10 mouse cellular contexts compared by ENCODE assay signal in genomic region chr6:141372697-141373096, GRCm38 (mm10).
DNase-seq lines count a peak whose midpoint lies in the region; ATAC-seq and TF ChIP-seq lines count a peak whose summit lies in the region.
"Had no signal": no experiment of that assay in that cellular context is flagged by ENCODE, and none has a peak within 500 bp of the region (broad histone marks: within the 10 kb centered on the region; RNA-seq: fewer than 3 reads in every experiment).

No protein-coding gene starts in this region.

- TF ChIP-seq CTCF in kidney, postnatal 0 days (IDR thresholded peaks at IDR 0.05; ENCODE audit: low read depth), result peak; percentile 48; the same call in 1 of the 2 replicates
- peak in 1 of 2 experiments; percentile 47; a peak in 2 of 4 replicates for TF ChIP-seq CTCF in CH12.LX (conservative IDR thresholded peaks at IDR 0.05 in 1 of 2, IDR thresholded peaks at IDR 0.05 in 1 of 2; ENCODE audit: low read depth in 2 of 2, low read length in 2 of 2)

- 66% methylated on average over 2 of the region's 2 CpGs for WGBS in kidney, postnatal 0 days
- 61% methylated on average over 2 of the region's 2 CpGs for WGBS in embryonic facial prominence, embryonic 14.5 days

- no peak for TF ChIP-seq EP300 in CH12.LX (IDR thresholded peaks at IDR 0.05; ENCODE audit: low read length)

- H3K9me3 ChIP-seq in kidney, postnatal 0 days (replicated peaks; ENCODE audit: low read length), result no peaks in the 10 kb centered on the region
- H3K9me3 ChIP-seq in CH12.LX (replicated peaks; ENCODE audit: low read length), result no peaks in the 10 kb centered on the region
- no peaks in the 10 kb centered on the region for H3K9me3 ChIP-seq in embryonic facial prominence, embryonic 14.5 days (ENCODE audit: control insufficient read depth, low read length)
- H3K9me3 ChIP-seq: hindbrain, embryonic 15.5 days had no signal

- TF ChIP-seq RAD21 in CH12.LX (IDR thresholded peaks at IDR 0.05; ENCODE audit: low read depth, low read length), result no peak; the same call in none of the 2 replicates

- no peak overlapping the region for H3K4me3 ChIP-seq in kidney, postnatal 0 days (replicated peaks; ENCODE audit: low read depth, low read length)
- no peak overlapping the region for H3K4me3 ChIP-seq in CH12.LX (replicated peaks in 1 of 3; ENCODE audit: low read depth in 2 of 3, low read length in 2 of 3, poor library complexity in 1 of 3)
- H3K4me3 ChIP-seq in embryonic facial prominence, embryonic 14.5 days (ENCODE audit: low read depth, low read length), result no peak overlapping the region
- H3K4me3 ChIP-seq: hindbrain, embryonic 15.5 days had no signal

- no peak overlapping the region for H3K27ac ChIP-seq in kidney, postnatal 0 days
- no peak overlapping the region for H3K27ac ChIP-seq in CH12.LX (ENCODE audit: insufficient read depth, low read depth)
- no peak overlapping the region for H3K27ac ChIP-seq in embryonic facial prominence, embryonic 14.5 days (replicated peaks; ENCODE audit: low read depth, low read length)
- H3K27ac ChIP-seq: hindbrain, embryonic 15.5 days had no signal

- dilution Hi-C loops in CH12.LX (cut with MboI; ENCODE audit: extremely low pct_ligation_motif_present, extremely low pct_unique_long_range_greater_than_20kb, low sequenced_read_pairs), result no loop called here

- H3K4me2 ChIP-seq in kidney, postnatal 0 days (ENCODE audit: low read length), result no peak overlapping the region
- no peak overlapping the region for H3K4me2 ChIP-seq in CH12.LX (ENCODE audit: insufficient read depth, low read depth, poor library complexity, severe bottlenecking)
- H3K4me2 ChIP-seq in embryonic facial prominence, embryonic 14.5 days (ENCODE audit: low read depth, low read length), result no peak overlapping the region
- H3K4me2 ChIP-seq: hindbrain, embryonic 15.5 days had no signal

- H3K9ac ChIP-seq in kidney, postnatal 0 days (ENCODE audit: low read depth, low read length), result no peak overlapping the region
- no peak overlapping the region for H3K9ac ChIP-seq in CH12.LX (ENCODE audit: insufficient read depth, low read depth)
- H3K9ac ChIP-seq in embryonic facial prominence, embryonic 14.5 days (ENCODE audit: low read depth, low read length), result no peak overlapping the region
- H3K9ac ChIP-seq: hindbrain, embryonic 15.5 days had no signal

- ATAC-seq in kidney, postnatal 0 days (replicated peaks; ENCODE audit: low FRiP score, low read depth), result no peak
- no peak for ATAC-seq in embryonic facial prominence, embryonic 14.5 days (ENCODE audit: low read depth)
- no peak for ATAC-seq in erythroblast, adult 5-6 weeks (replicated peaks; ENCODE audit: low FRiP score, poor library complexity, severe bottlenecking)

- no peaks in the 10 kb centered on the region for H3K36me3 ChIP-seq in kidney, postnatal 0 days (ENCODE audit: insufficient read depth, low read length)
- H3K36me3 ChIP-seq in CH12.LX (replicated peaks in 1 of 2; ENCODE audit: control insufficient read depth in 1 of 2, insufficient read depth in 1 of 2, low read length in 1 of 2), result no peaks in the 10 kb centered on the region
- H3K36me3 ChIP-seq in embryonic facial prominence, embryonic 14.5 days (ENCODE audit: control insufficient read depth, insufficient read depth, low read length), result no peaks in the 10 kb centered on the region
- H3K36me3 ChIP-seq: hindbrain, embryonic 15.5 days had no signal

- H3K79me2 ChIP-seq in CH12.LX (replicated peaks; ENCODE audit: control insufficient read depth, extremely low read depth, insufficient read depth, poor library complexity, severe bottlenecking), result no peaks in the 10 kb centered on the region

- no peaks in the 10 kb centered on the region for H3K4me1 ChIP-seq in kidney, postnatal 0 days (replicated peaks; ENCODE audit: insufficient read depth, low read length)
- no peaks in the 10 kb centered on the region for H3K4me1 ChIP-seq in CH12.LX (ENCODE audit: control insufficient read depth in 1 of 2, insufficient read depth in 2 of 2)
- H3K4me1 ChIP-seq in embryonic facial prominence, embryonic 14.5 days (ENCODE audit: control insufficient read depth, insufficient read depth, low read length), result no peaks in the 10 kb centered on the region
- H3K4me1 ChIP-seq: hindbrain, embryonic 15.5 days had no signal

- TF ChIP-seq POLR2A in CH12.LX (IDR thresholded peaks at IDR 0.05; ENCODE audit: low read depth, low read length), result no peak

- in situ Hi-C loops in CH12.LX (cut with MboI; ENCODE audit: low pct_ligation_motif_present, low pct_unique_long_range_greater_than_20kb, low sequenced_read_pairs), result no loop called here

- peak; percentile 5 to 16 for DNase-seq in cerebellum, adult 18-20 months
- DNase-seq in cerebellum, adult 8-10 months, result no peak
- no peak for DNase-seq in kidney, postnatal 0 days (ENCODE audit: low spot score)
- DNase-seq in kidney, adult 18-20 months, result no peak
- DNase-seq in CH12.LX (ENCODE audit: extremely low read depth), result peak; percentile 12
- peak; percentile 40 for DNase-seq in embryonic facial prominence, embryonic 14.5 days (ENCODE audit: low spot score)
- no peak for DNase-seq in neural tube, embryonic 10.5 days (ENCODE audit: extremely low spot score, low spot score)
- DNase-seq: right cerebral cortex, postnatal 25 days had no signal

- no peaks in the 10 kb centered on the region for H3K27me3 ChIP-seq in kidney, postnatal 0 days (ENCODE audit: insufficient read depth, low read length)
- no peaks in the 10 kb centered on the region for H3K27me3 ChIP-seq in CH12.LX (replicated peaks)
- no peaks in the 10 kb centered on the region for H3K27me3 ChIP-seq in embryonic facial prominence, embryonic 14.5 days (replicated peaks; ENCODE audit: control insufficient read depth, insufficient read depth, low read length)
- H3K27me3 ChIP-seq: hindbrain, embryonic 15.5 days had no signal

TF ChIP-seq in CH12.LX, 34 proteins besides CTCF, POLR2A, EP300 and RAD21:
- TF ChIP-seq ZC3H11A (IDR thresholded peaks at IDR 0.05; ENCODE audit: low read depth, low read length), result no peak
- TF ChIP-seq SIN3A (IDR thresholded peaks at IDR 0.05; ENCODE audit: low read length), result no peak
- TF ChIP-seq GABPA (IDR thresholded peaks at IDR 0.05; ENCODE audit: insufficient replicate concordance, low read depth, low read length), result no peak
- no peak for TF ChIP-seq PAX5 (IDR thresholded peaks at IDR 0.05; ENCODE audit: low read length)
- TF ChIP-seq JUND (conservative IDR thresholded peaks at IDR 0.05; ENCODE audit: low read depth, low read length), result no peak
- TF ChIP-seq MAFK (IDR thresholded peaks at IDR 0.05; ENCODE audit: insufficient replicate concordance, low read length), result no peak
- TF ChIP-seq SMC3 (IDR thresholded peaks at IDR 0.05; ENCODE audit: low read depth, low read length), result peak; percentile 25
- no peak for TF ChIP-seq MEF2A (IDR thresholded peaks at IDR 0.05; ENCODE audit: borderline replicate concordance, low read depth, low read length)

Comparison
In these comparisons a context has a peak if more than half of its experiments do, and no peak if none do; other contexts are left out.
1. DNase-seq: peak in cerebellum, adult 18-20 months (2 of 2), CH12.LX (single experiment) and embryonic facial prominence, embryonic 14.5 days (single experiment); none in cerebellum, adult 8-10 months (single experiment), kidney, postnatal 0 days (single experiment), kidney, adult 18-20 months (single experiment) and neural tube, embryonic 10.5 days (single experiment).